Mouse (Mus musculus) liver, adult 2 months (tissue): ENCODE results near the gene Muc13.

Source experiments
- CTCF ChIP-seq: fragments of 200-500 bp; IDR thresholded peaks from 2 replicates; pipeline ENCODE4 v1.5.1; 2011; ENCODE audit warnings: low read depth, low read length, control low read depth
- POLR2A ChIP-seq: fragments of 200-500 bp; IDR thresholded peaks from 2 replicates; pipeline ENCODE4 v1.6.1; 2011; ENCODE audit warnings: low read length, control low read depth; ENCODE audit not compliant: insufficient read depth; ENCODE audit errors: extremely low read depth

DNA sequence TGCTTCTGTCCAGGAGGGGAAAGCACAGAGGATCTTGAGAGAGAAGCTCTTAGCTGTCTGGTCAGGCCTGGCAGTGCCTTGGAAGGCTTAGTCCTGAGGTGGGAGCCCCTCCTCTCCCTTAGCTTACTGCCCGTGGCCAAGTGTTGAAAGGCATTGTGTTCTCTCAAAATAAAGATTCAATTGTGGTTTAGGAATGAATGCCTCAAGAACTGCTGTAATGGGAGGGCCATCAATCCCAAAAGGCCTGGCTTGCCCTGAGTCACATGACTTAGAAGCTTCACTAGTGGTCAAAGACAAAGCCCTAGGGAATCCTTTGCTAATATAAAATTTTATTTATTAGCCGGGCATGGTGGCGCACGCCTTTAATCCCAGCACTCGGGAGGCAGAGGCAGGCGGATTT lies 30.8 kb downstream of the Muc13 start:
- TF ChIP-seq CTCF (no peak), POLR2A (no peak)
